9 mouse cellular contexts compared by ENCODE assay signal in genomic region chr8:123892586-123893155, GRCm38 (mm10). TPM values are rescaled to one million over a fixed set of nuclear protein-coding genes. Genes with fewer than 3 reads are reported as not detected.
DNase-seq lines count a peak whose midpoint lies in the region; ATAC-seq and TF ChIP-seq lines count a peak whose summit lies in the region.
"Had no signal": no experiment of that assay in that cellular context is flagged by ENCODE, and none has a peak within 500 bp of the region (broad histone marks: within the 10 kb centered on the region; RNA-seq: fewer than 3 reads in every experiment).

No protein-coding gene starts in this region.

- peak overlapping the region; percentile 28; the same call in 1 of the 2 replicates for H3K9ac ChIP-seq in hindbrain, embryonic 11.5 days (ENCODE audit: low read depth, low read length)
- H3K9ac ChIP-seq in midbrain, embryonic 15.5 days: peak overlapping the region; percentile 52
- no peak overlapping the region for H3K9ac ChIP-seq in lung, postnatal 0 days (replicated peaks; ENCODE audit: low read depth)
- H3K9ac ChIP-seq: liver, embryonic 15.5 days had no signal

- peak overlapping the region; percentile 61 for H3K4me2 ChIP-seq in hindbrain, embryonic 11.5 days (replicated peaks; ENCODE audit: low read depth, low read length)
- H3K4me2 ChIP-seq in midbrain, embryonic 15.5 days: peak overlapping the region; percentile 75
- no peak overlapping the region for H3K4me2 ChIP-seq in lung, postnatal 0 days (replicated peaks; ENCODE audit: low read depth, low read length)
- H3K4me2 ChIP-seq: liver, embryonic 15.5 days had no signal

- H3K36me3 ChIP-seq in hindbrain, embryonic 11.5 days (ENCODE audit: control insufficient read depth, insufficient read depth, low read length): no peaks in the 10 kb centered on the region
- H3K36me3 ChIP-seq in midbrain, embryonic 15.5 days (replicated peaks): no peaks in the 10 kb centered on the region
- no peaks in the 10 kb centered on the region for H3K36me3 ChIP-seq in lung, postnatal 0 days (ENCODE audit: insufficient read depth, low read length)
- H3K36me3 ChIP-seq: liver, embryonic 15.5 days had no signal

- ATAC-seq in hindbrain, embryonic 11.5 days (ENCODE audit: low FRiP score): peak; percentile 25; the same call in 1 of the 2 replicates
- ATAC-seq in midbrain, embryonic 15.5 days (replicated peaks): peak; percentile 62
- ATAC-seq in lung, postnatal 0 days: no peak

- peaks cover 3% of the 10 kb centered on the region; the same call in 1 of the 2 replicates for H3K4me1 ChIP-seq in hindbrain, embryonic 11.5 days (replicated peaks; ENCODE audit: control insufficient read depth, insufficient read depth, low read length)
- peaks cover 17% of the 10 kb centered on the region for H3K4me1 ChIP-seq in midbrain, embryonic 15.5 days
- H3K4me1 ChIP-seq in lung, postnatal 0 days (ENCODE audit: insufficient read depth, low read depth, low read length): no peaks in the 10 kb centered on the region

- TF ChIP-seq EP300 in lung, postnatal 0 days (IDR thresholded peaks at IDR 0.05): no peak

- peak overlapping the region; percentile 83 for H3K4me3 ChIP-seq in gastrocnemius, adult 2 months
- H3K4me3 ChIP-seq in hindbrain, embryonic 11.5 days (ENCODE audit: low read depth, low read length): peak overlapping the region; percentile 36
- peak overlapping the region; percentile 42 for H3K4me3 ChIP-seq in midbrain, embryonic 15.5 days
- no peak overlapping the region for H3K4me3 ChIP-seq in lung, postnatal 0 days (ENCODE audit: low read depth, low read length)
- H3K4me3 ChIP-seq: liver, embryonic 15.5 days had no signal

- 12% methylated on average over 30 of the region's 30 CpGs for WGBS in hindbrain, embryonic 11.5 days
- WGBS in midbrain, embryonic 15.5 days: 7% methylated on average over 30 of the region's 30 CpGs
- 15% methylated on average over 30 of the region's 30 CpGs for WGBS in lung, postnatal 0 days

- TF ChIP-seq CTCF in gastrocnemius, adult 2 months (IDR thresholded peaks at IDR 0.05): peak; percentile 26; the same call in 1 of the 2 replicates
- TF ChIP-seq CTCF in lung, postnatal 0 days (IDR thresholded peaks at IDR 0.05): no peak

- H3K27ac ChIP-seq in gastrocnemius, adult 2 months: peak overlapping the region; percentile 98
- H3K27ac ChIP-seq in hindbrain, embryonic 11.5 days (ENCODE audit: low read depth, low read length): no peak overlapping the region
- peak overlapping the region; percentile 70 for H3K27ac ChIP-seq in midbrain, embryonic 15.5 days
- no peak overlapping the region for H3K27ac ChIP-seq in lung, postnatal 0 days (ENCODE audit: low read length)
- H3K27ac ChIP-seq: liver, embryonic 15.5 days had no signal

- no peaks in the 10 kb centered on the region for H3K9me3 ChIP-seq in hindbrain, embryonic 11.5 days (ENCODE audit: control insufficient read depth, low read length)
- no peaks in the 10 kb centered on the region for H3K9me3 ChIP-seq in midbrain, embryonic 15.5 days
- no peaks in the 10 kb centered on the region for H3K9me3 ChIP-seq in lung, postnatal 0 days (ENCODE audit: low read length)
- H3K9me3 ChIP-seq: liver, embryonic 15.5 days had no signal

- intact Hi-C loops in gastrocnemius, adult 2 months (cut with DNase I): no loop called here

- peaks cover 55% of the 10 kb centered on the region for H3K27me3 ChIP-seq in hindbrain, embryonic 11.5 days (ENCODE audit: control insufficient read depth, insufficient read depth, low read length)
- peaks cover 48% of the 10 kb centered on the region for H3K27me3 ChIP-seq in midbrain, embryonic 15.5 days (replicated peaks)
- H3K27me3 ChIP-seq in lung, postnatal 0 days (replicated peaks; ENCODE audit: insufficient read depth, low read length): peaks cover 42% of the 10 kb centered on the region

- peak; percentile 60 for DNase-seq in gastrocnemius, adult 2 months
- no peak for DNase-seq in gastrocnemius, postnatal 25 days
- peak; percentile 65 to 68 for DNase-seq in cerebellum, postnatal 25 days
- DNase-seq in hindbrain, embryonic 11.5 days (ENCODE audit: low spot score): peak; percentile 32
- DNase-seq in ovary, postnatal 14 days (ENCODE audit: low spot score): no peak
- DNase-seq in lung, postnatal 0 days (ENCODE audit: low spot score): no peak
- no peak for DNase-seq in lung, postnatal 25 days (ENCODE audit: low spot score)

RNA-seq across cellular contexts. Expression of gene Acta1, which starts 1.9 kb away (rescaled TPM):
- total RNA-seq in gastrocnemius, adult 2 months (2021): over 10,000 TPM; 45,578 to 47,175 TPM
- over 10,000 TPM; 60,490 to 60,709 TPM for total RNA-seq in gastrocnemius, postnatal 25 days (2021)
- polyA plus RNA-seq in hindbrain, embryonic 11.5 days (2014; fragmentation: Nextera tagmentation; extraction: Ambion mirVana): 5.2 and 10.6 TPM in 2 replicates
- 6.6 TPM in 2 replicates for polyA plus RNA-seq in midbrain, embryonic 15.5 days (2015; fragmentation: Nextera tagmentation; extraction: Ambion mirVana)
- polyA plus RNA-seq in lung, postnatal 0 days (2015; fragmentation: Nextera tagmentation; extraction: Ambion mirVana): 12.6 and 18.0 TPM in 2 replicates

RNA-seq across cellular contexts. Expression of gene Ccsap, which starts 32.7 kb away (rescaled TPM):
- total RNA-seq in gastrocnemius, adult 2 months (2021): under 1 TPM; 0.42 to 0.46 TPM
- under 1 TPM; 0.36 to 0.62 TPM for total RNA-seq in gastrocnemius, postnatal 25 days (2021)
- 6.8 and 7.1 TPM in 2 replicates for polyA plus RNA-seq in hindbrain, embryonic 11.5 days (2014; fragmentation: Nextera tagmentation; extraction: Ambion mirVana)
- 5.4 and 6.0 TPM in 2 replicates for polyA plus RNA-seq in midbrain, embryonic 15.5 days (2015; fragmentation: Nextera tagmentation; extraction: Ambion mirVana)
- 1.2 and 1.3 TPM in 2 replicates for polyA plus RNA-seq in lung, postnatal 0 days (2015; fragmentation: Nextera tagmentation; extraction: Ambion mirVana)

RNA-seq across cellular contexts. Expression of gene Nup133, which starts 56.4 kb away (rescaled TPM):
- 10 to 100 TPM; 11.6 to 17.8 TPM for total RNA-seq in gastrocnemius, adult 2 months (2021)
- 1 to 10 TPM; 7.3 to 8.7 TPM for total RNA-seq in gastrocnemius, postnatal 25 days (2021)
- polyA plus RNA-seq in hindbrain, embryonic 11.5 days (2014; fragmentation: Nextera tagmentation; extraction: Ambion mirVana): 50.1 and 52.3 TPM in 2 replicates
- polyA plus RNA-seq in midbrain, embryonic 15.5 days (2015; fragmentation: Nextera tagmentation; extraction: Ambion mirVana): 22.8 and 22.9 TPM in 2 replicates
- 10.8 and 12.3 TPM in 2 replicates for polyA plus RNA-seq in lung, postnatal 0 days (2015; fragmentation: Nextera tagmentation; extraction: Ambion mirVana)

Comparison
In these comparisons a context has a peak if more than half of its experiments do, and no peak if none do; other contexts are left out.
1. DNase-seq: peak in gastrocnemius, adult 2 months (single experiment), cerebellum, postnatal 25 days (2 of 2) and hindbrain, embryonic 11.5 days (single experiment); none in gastrocnemius, postnatal 25 days (single experiment), ovary, postnatal 14 days (single experiment), lung, postnatal 0 days (single experiment) and lung, postnatal 25 days (single experiment).
2. H3K27ac ChIP-seq: peak in gastrocnemius, adult 2 months (single experiment) and midbrain, embryonic 15.5 days (single experiment); none in hindbrain, embryonic 11.5 days (single experiment) and lung, postnatal 0 days (single experiment).